Mouse (Mus musculus): Measurements from ENCODE around the gene Fes. TPM values are rescaled to one million over a fixed set of nuclear protein-coding genes. Genes with fewer than 3 reads are reported as not detected.

The Fes gene
- polyA plus RNA-seq, 1 experiment from 2014 or later, result 15.7 TPM

- DNase-seq (ENCODE audit: low spot score) (peak; percentile 87), ATAC-seq (ENCODE audit: low read depth) (peak; percentile 66)
- WGBS, result 3% methylated on average over 11 of the region's 11 CpGs
- peak within 1 kb of the TSS; percentile 65 for H3K4me3 ChIP-seq (ENCODE audit: low read depth, low read length)
- H3K27me3 ChIP-seq (replicated peaks; ENCODE audit: control insufficient read depth, insufficient read depth, low read length), result no peaks in the 10 kb centered on the region
- peak within 1 kb of the TSS; percentile 77 for H3K4me2 ChIP-seq (ENCODE audit: low read depth, low read length)
- H3K27ac ChIP-seq (replicated peaks; ENCODE audit: low read depth, low read length), result peak within 1 kb of the TSS; percentile 87
- peaks cover 19% of the 10 kb centered on the region for H3K36me3 ChIP-seq (ENCODE audit: control insufficient read depth, insufficient read depth, low read length)
- H3K9me3 ChIP-seq (ENCODE audit: control insufficient read depth, low read length), result no peaks in the 10 kb centered on the region
- peaks cover 21% of the 10 kb centered on the region for H3K4me1 ChIP-seq (ENCODE audit: control insufficient read depth, insufficient read depth, low read length)
- peak within 1 kb of the TSS; percentile 76 for H3K9ac ChIP-seq (ENCODE audit: low read depth, low read length)
Measured at GRCm38 (mm10) chr7:80340793-80341192, 47.0 kb downstream of the Fes start, which contains the start of gene Unc45a. Gene Unc45a, minus strand, starts transcription at chr7:80341005.

GRCm38 (mm10) chr7:80339793-80340628, 47.7 kb downstream of the Fes start:
- Histone ChIP-seq H3K9me3 (ENCODE audit: control insufficient read depth, low read length) (no peaks in the 10 kb centered on the region), H3K36me3 (ENCODE audit: control insufficient read depth, insufficient read depth, low read length) (peaks cover 27% of the 10 kb centered on the region), H3K4me2 (ENCODE audit: low read depth, low read length) (peak overlapping the region; percentile 77), H3K27ac (replicated peaks; ENCODE audit: low read depth, low read length) (peak overlapping the region; percentile 87), H3K27me3 (replicated peaks; ENCODE audit: control insufficient read depth, insufficient read depth, low read length) (no peaks in the 10 kb centered on the region), H3K4me1 (ENCODE audit: control insufficient read depth, insufficient read depth, low read length) (peaks cover 21% of the 10 kb centered on the region), H3K9ac (ENCODE audit: low read depth, low read length) (peak overlapping the region; percentile 76), H3K4me3 (ENCODE audit: low read depth, low read length) (peak overlapping the region; percentile 65)
- under 1% methylated on average over 38 of the region's 45 CpGs for WGBS
- ATAC-seq (ENCODE audit: low read depth), result peak; percentile 98
- peak; percentile 99 for DNase-seq (ENCODE audit: low spot score)

DNA sequence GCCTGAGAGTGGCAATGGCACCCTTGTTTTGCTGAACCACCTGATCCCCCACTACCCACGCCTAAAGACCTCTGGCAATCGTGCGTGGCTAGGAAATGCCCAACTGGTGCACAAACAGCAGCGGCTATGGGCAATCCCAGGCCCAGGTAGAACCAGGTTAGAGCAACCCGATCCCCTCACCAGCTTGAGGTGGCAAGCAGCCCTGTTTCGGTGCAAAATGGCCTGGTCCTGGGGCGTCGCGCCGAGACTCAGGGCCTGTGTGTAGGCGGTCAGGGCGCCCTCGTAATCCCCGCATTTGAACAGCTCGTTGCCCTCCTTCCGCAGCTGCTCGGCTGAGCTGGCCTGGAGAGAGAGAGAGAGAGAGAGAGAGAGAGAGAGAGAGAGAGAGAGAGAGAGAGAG, 48.4 kb downstream of the Fes start:
- ATAC-seq (ENCODE audit: low read depth) (no peak), DNase-seq (ENCODE audit: low spot score) (peak; percentile 52)
- Histone ChIP-seq H3K27me3 (replicated peaks; ENCODE audit: control insufficient read depth, insufficient read depth, low read length) (no peaks in the 10 kb centered on the region), H3K4me2 (ENCODE audit: low read depth, low read length) (peak overlapping the region; percentile 77), H3K27ac (replicated peaks; ENCODE audit: low read depth, low read length) (peak overlapping the region; percentile 67; the same call in 1 of the 2 replicates), H3K4me1 (ENCODE audit: control insufficient read depth, insufficient read depth, low read length) (peaks cover 21% of the 10 kb centered on the region), H3K9me3 (ENCODE audit: control insufficient read depth, low read length) (no peaks in the 10 kb centered on the region), H3K4me3 (ENCODE audit: low read depth, low read length) (peak overlapping the region; percentile 65), H3K36me3 (ENCODE audit: control insufficient read depth, insufficient read depth, low read length) (peaks cover 33% of the 10 kb centered on the region), H3K9ac (ENCODE audit: low read depth, low read length) (peak overlapping the region; percentile 76)
- WGBS, result 6% methylated on average over 12 of the region's 17 CpGs

- Histone ChIP-seq H3K9ac (ENCODE audit: low read depth, low read length) (no peak overlapping the region), H3K27ac (replicated peaks; ENCODE audit: low read depth, low read length) (no peak overlapping the region), H3K4me3 (ENCODE audit: low read depth, low read length) (no peak overlapping the region), H3K27me3 (replicated peaks; ENCODE audit: control insufficient read depth, insufficient read depth, low read length) (no peaks in the 10 kb centered on the region), H3K9me3 (ENCODE audit: control insufficient read depth, low read length) (peaks cover 6% of the 10 kb centered on the region; the same call in 1 of the 2 replicates), H3K4me2 (ENCODE audit: low read depth, low read length) (no peak overlapping the region), H3K4me1 (ENCODE audit: control insufficient read depth, insufficient read depth, low read length) (peaks cover 15% of the 10 kb centered on the region), H3K36me3 (ENCODE audit: control insufficient read depth, insufficient read depth, low read length) (peaks cover 58% of the 10 kb centered on the region)
- DNase-seq (ENCODE audit: low spot score), result no peak
- no peak for ATAC-seq (ENCODE audit: low read depth)
- WGBS, result 88% methylated on average over 3 of the region's 3 CpGs
Measured at GRCm38 (mm10) chr7:80336932-80337331, 50.8 kb downstream of the Fes start.

DNA sequence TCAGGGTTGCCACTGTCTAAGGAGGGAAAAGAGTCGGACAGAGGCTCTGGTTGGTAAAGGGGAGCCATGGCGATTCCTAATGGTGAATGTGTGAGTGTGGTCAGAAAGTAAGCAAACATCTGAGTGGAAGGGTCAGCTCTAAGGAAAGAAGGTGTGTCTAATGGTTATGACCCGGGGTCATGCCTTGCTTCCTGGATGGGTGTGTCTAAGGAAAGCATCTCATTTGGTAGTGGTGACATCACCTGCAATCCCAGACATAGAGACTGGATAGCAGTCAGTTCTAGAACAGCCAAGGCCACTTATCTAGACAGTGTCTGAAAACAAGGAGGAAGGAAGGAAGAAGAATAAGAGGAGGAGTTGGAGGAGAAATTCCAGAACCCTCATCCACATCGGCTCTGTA, 52.9 kb downstream of the Fes start:
- H3K4me1 ChIP-seq (ENCODE audit: control insufficient read depth, insufficient read depth, low read length), result peaks cover 10% of the 10 kb centered on the region
- no peaks in the 10 kb centered on the region for H3K27me3 ChIP-seq (replicated peaks; ENCODE audit: control insufficient read depth, insufficient read depth, low read length)
- no peak overlapping the region for H3K4me3 ChIP-seq (ENCODE audit: low read depth, low read length)
- H3K4me2 ChIP-seq (ENCODE audit: low read depth, low read length), result no peak overlapping the region
- 97% methylated on average over 4 of the region's 4 CpGs for WGBS
- DNase-seq (ENCODE audit: low spot score) (no peak), ATAC-seq (ENCODE audit: low read depth) (no peak)
- H3K9me3 ChIP-seq (ENCODE audit: control insufficient read depth, low read length), result peaks cover 6% of the 10 kb centered on the region; the same call in 1 of the 2 replicates
- H3K36me3 ChIP-seq (ENCODE audit: control insufficient read depth, insufficient read depth, low read length), result peaks cover 78% of the 10 kb centered on the region
- H3K9ac ChIP-seq (ENCODE audit: low read depth, low read length), result no peak overlapping the region
- no peak overlapping the region for H3K27ac ChIP-seq (replicated peaks; ENCODE audit: low read depth, low read length)

GRCm38 (mm10) chr7:80331433-80331832, 56.3 kb downstream of the Fes start:
- H3K36me3 ChIP-seq (ENCODE audit: control insufficient read depth, insufficient read depth, low read length), result peaks cover 100% of the 10 kb centered on the region
- H3K4me1 ChIP-seq (ENCODE audit: control insufficient read depth, insufficient read depth, low read length), result no peaks in the 10 kb centered on the region
- no peak for DNase-seq (ENCODE audit: low spot score)
- H3K27me3 ChIP-seq (replicated peaks; ENCODE audit: control insufficient read depth, insufficient read depth, low read length), result no peaks in the 10 kb centered on the region
- no peak overlapping the region for H3K4me3 ChIP-seq (ENCODE audit: low read depth, low read length)
- 98% methylated on average over 19 of the region's 19 CpGs for WGBS
- H3K4me2 ChIP-seq (ENCODE audit: low read depth, low read length), result no peak overlapping the region
- H3K9ac ChIP-seq (ENCODE audit: low read depth, low read length), result no peak overlapping the region
- no peak overlapping the region for H3K27ac ChIP-seq (replicated peaks; ENCODE audit: low read depth, low read length)
- peaks cover 6% of the 10 kb centered on the region; the same call in 1 of the 2 replicates for H3K9me3 ChIP-seq (ENCODE audit: control insufficient read depth, low read length)
- ATAC-seq (ENCODE audit: low read depth), result no peak

DNA sequence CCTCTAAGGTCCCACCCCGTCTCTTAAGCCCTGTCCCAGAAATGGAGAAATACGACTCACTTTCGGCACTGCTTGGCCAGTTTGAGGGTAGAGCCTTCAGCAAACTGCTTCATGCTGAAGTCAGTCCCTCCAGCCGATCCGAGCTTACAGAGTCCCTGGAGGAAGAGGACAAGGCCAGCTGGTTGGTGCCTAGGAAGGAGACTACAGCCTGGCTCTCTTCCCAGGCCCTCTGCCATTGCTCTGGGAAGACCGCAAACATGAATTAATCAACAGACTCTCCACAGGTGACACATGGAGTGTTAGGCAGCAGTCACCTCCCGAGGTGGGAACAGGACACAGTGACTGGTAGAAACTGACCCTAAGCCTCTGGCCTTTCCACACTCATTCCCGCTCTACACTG, 57.5 kb downstream of the Fes start:
- 90% methylated on average over 8 of the region's 8 CpGs for WGBS
- Histone ChIP-seq H3K4me3 (ENCODE audit: low read depth, low read length) (no peak overlapping the region), H3K9ac (ENCODE audit: low read depth, low read length) (no peak overlapping the region), H3K27ac (replicated peaks; ENCODE audit: low read depth, low read length) (no peak overlapping the region), H3K36me3 (ENCODE audit: control insufficient read depth, insufficient read depth, low read length) (peaks cover 100% of the 10 kb centered on the region), H3K4me1 (ENCODE audit: control insufficient read depth, insufficient read depth, low read length) (no peaks in the 10 kb centered on the region), H3K27me3 (replicated peaks; ENCODE audit: control insufficient read depth, insufficient read depth, low read length) (no peaks in the 10 kb centered on the region), H3K4me2 (ENCODE audit: low read depth, low read length) (no peak overlapping the region), H3K9me3 (ENCODE audit: control insufficient read depth, low read length) (peaks cover 6% of the 10 kb centered on the region; the same call in 1 of the 2 replicates)
- ATAC-seq (ENCODE audit: low read depth), result no peak
- no peak for DNase-seq (ENCODE audit: low spot score)

All from embryonic facial prominence, embryonic 14.5 days (tissue).